Mouse (Mus musculus) thymus, postnatal 10 days (tissue): ENCODE measurements at regions not wholly inside any gene's neighbourhood (a gene's known extent, or its start where the extent isn't known, plus 50 kb on each side); places are given as distances from the start of the nearest gene placed in this dataset.

Experiments
- DNase-seq, 2 experiments: peaks; one replicate each; pipeline ENCODE4 v3.0.0; 2021; ENCODE audit warnings: low spot score in 2 of 2

DNA sequence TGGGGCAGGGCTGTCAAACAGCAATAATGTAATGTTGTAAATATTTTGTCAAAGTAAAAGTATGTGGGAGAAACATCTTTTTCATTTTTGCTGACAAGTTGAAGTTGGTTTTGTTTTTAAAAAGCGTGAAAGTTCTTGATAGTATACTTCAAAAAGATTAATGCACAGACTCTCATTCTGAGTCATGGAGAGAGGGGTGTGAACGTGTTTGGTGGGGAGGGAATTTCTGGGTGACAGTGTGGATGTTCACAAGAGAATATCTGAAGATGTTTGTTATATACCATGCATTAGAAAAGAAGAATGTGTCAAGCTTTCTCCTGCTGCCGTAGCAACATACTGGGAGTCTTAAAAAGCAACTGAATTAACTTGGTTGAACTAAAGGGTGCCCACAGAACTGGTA is 57.0 kb downstream of the Rps29 start:
- DNase-seq = no peak

DNA sequence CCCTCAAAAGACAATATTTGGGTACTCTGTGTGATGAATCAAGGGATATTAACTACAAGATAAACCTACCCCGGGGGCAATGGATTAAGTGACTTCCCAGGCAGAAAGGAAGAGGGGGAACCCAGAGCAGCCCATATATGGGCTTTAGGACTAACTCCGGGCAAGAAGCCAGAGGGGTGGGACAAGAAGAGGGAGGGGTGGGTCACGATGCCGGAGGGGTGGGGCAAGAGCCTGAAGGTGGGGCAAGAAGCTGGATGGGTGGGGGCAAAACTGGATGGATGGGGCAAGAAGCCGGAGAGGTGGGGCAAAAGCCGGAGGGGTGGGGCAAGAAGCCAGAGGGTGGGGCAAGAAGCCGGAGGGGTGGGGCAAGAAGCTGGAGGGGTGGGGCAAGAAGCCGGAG is 64.1 kb downstream of the Rps29 start:
- DNase-seq = no peak

DNA sequence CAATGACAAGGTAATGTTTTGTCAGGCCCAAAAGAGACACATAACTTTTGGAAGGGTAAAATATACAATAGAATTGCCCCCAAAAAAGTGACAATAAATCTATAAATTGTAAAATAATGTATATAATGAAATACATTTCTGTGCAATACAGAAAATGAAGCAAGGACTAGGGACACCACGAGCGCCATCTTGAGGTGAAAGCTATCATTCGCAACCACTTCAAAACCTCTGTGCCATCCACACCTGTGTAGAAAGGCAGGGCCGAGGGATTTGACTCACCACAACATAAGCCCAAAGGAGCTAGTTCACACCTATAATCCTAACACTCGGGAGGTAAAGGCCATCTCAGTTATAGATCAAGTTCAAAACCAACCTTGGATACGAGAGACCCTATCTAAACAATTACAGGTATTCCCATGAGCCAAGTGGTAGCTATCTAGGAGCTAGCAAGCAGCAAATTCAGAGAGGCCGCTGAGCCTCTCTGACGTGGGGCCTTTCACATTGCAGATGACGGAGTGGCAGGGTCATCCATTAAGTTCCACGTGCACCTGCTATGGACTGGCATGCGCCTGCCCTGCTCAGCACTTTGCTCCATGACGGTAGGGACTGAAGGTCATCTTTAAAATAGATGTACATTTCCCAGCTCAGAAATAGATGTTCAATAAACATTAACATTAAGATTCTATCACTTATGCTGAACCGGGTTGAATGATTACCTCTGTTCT is 65.8 kb downstream of the Rps29 start:
- peak in 1 of 2 experiments; percentile 6 for DNase-seq

GRCm38 (mm10) chr12:69087928-69088609 is 70.9 kb downstream of the Rps29 start:
- DNase-seq = peak in 1 of 2 experiments; percentile 30

DNA sequence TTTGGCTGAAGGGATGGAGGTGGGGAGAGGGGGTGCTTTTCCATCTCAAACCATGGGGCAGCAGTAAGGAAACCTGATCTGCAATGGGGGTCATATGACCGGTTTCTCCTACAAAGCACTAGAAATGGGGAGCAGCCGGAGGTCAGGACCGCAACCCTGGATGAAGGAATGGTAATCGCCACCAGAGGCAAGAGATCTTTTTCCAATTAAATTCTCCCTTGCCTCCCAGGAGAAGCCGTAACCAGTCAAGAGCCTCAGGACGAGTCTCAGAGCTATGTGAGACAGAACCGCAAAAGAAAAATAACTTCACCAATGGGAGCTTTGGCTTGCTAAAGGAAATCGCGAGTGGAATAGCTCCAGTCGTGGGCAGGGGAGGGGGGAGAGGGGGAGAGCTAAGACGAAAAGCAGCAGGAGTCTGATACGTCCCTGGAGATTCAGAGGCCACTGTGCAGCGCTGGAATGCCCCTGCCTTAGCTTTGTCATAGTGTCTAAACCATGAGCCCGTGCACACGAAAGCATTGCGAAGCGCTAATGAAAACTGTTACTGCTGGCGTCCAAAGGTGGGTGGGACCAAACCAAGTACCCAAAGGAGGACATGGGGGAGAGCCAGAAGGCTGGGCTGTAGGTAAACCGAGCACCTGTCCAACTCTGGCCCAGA is 73.3 kb downstream of the Rps29 start:
- DNase-seq = no peak

- DNase-seq = no peak
These were observed 74.3 kb downstream of the Rps29 start for GRCm38 (mm10) chr12:69084656-69085055.

DNA sequence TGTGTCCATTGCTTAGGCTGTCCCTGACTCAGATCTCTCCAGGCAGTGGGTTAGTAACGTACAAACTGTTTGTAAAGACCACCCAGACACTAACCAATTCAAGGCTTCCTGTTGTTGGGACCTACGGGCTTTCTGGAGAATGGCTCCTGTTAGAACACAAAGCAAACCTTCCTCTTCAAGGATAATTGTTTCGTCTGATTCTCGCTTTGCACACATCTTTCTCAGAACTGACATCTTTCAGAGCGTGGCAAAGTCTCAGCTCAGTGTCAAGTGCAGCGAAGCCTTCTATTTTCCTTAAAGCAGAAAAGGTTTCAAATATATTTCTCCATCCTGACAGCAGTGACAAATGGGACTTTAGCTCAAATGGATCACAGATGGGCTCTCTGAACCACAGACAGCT is 76.9 kb downstream of the Rps29 start:
- no peak for DNase-seq

GRCm38 (mm10) chr12:69039553-69039952 is 119.4 kb downstream of the Rps29 start:
- no peak for DNase-seq

DNA sequence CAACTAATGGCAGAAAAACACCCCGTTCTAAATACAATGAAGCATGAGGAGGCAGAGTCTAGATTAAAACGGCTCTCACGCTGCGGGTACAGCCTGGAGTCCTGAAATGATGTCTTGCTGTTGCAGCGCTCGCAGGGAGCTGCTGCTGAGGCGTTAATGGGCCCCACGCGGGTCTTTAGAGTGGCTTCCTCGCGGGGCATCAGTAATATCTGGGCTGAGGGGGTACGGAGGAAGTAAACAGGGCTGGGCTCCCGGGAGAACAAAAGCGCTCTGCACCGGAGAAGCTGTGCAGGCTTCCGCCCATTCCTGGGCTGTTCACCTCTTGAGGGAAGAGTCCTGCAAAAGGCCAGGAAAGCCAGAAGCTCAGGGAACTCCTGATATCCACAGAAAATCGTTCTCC is 135.4 kb downstream of the Rps29 start:
- no peak for DNase-seq

- no peak for DNase-seq
These were observed 142.2 kb downstream of the Rps29 start for GRCm38 (mm10) chr12:69016705-69017306.

- DNase-seq = no peak
These were observed 153.8 kb downstream of the Rps29 start for GRCm38 (mm10) chr12:69005141-69005540.

DNA sequence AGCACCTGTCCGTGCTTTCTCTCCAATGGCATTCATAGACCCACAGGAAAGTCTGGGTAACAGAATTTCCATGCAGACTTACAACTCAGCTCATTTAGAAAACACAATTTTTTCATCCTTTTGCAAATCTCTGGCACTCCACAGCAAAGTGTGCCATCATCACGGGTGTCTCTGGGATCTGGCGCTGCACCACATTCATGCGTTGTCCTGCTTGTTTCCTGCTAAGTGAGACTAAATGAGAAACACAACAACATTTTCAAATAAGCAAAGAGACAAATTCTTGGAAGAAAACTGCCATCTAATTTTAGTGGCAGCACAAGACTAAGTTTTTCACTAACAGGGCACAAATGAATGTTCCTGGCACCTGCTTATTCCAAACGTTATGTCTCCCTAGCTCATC is 156.9 kb downstream of the Rps29 start:
- DNase-seq = no peak

DNA sequence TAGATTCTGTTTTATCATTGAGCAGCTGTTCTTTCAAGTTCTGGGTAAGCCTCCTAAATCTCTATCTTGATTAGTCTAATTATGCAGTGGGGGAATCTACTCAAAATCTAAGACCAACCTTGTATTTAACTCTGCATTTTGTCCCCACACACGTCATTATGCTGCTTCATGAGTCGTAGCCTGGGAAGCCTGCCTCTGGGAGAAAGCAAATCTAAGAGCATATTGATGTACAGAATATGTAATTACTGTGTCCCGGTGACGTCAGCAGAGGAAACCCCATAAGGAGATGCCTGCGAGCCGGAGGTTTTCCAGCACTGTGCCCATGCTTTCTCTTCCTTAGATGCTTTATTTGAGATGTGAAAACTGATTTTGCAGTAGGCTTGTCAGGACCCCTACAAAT is 161.7 kb downstream of the Rps29 start:
- DNase-seq = no peak

DNA sequence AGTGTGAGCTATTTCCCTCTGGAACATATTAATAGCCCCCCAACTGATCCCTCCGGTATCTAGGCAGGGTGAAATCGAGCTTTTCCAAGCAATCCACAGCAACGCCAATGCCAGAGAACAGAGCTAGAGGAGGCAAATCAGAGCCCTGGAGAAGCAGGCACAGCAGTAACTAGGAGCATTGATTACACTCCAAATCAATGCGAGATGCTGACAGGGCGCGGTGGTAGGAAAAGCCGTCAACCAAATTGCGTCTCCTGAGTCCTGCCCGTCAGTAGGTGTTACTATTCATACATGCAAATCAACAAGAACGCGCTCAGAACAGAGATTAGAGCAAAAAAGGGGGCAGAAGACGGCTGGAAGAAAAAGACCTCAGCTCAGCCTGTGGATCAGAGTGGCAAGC is 162.2 kb downstream of the Rps29 start:
- DNase-seq = no peak

DNA sequence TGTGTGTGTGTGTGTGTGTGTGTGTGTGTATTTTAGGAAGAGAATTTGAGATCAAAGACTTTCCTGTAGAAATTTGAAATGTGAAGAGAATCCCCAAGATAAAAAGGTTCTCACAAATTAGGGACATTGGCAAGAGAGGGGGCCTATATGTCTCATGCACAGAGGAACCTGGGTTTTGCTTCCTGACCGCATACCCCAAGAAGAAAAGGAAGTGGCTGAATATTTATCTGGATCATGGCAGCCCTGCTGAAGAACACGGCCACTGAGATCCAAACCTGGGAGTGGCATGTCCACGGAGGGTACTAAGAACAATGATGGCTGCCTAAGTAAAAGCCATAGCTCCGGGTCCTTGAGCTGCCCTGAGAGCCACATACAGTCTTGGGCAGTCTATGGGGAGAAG is 178.3 kb downstream of the Rps29 start:
- DNase-seq = no peak

- no peak for DNase-seq
These were observed 178.8 kb downstream of the Rps29 start for GRCm38 (mm10) chr12:68980173-68980572.

- DNase-seq = no peak
These were observed 179.8 kb downstream of the Rps29 start for GRCm38 (mm10) chr12:68979232-68979631.

- no peak for DNase-seq
These were observed 181.7 kb downstream of the Rps29 start for GRCm38 (mm10) chr12:68977276-68977675.

DNA sequence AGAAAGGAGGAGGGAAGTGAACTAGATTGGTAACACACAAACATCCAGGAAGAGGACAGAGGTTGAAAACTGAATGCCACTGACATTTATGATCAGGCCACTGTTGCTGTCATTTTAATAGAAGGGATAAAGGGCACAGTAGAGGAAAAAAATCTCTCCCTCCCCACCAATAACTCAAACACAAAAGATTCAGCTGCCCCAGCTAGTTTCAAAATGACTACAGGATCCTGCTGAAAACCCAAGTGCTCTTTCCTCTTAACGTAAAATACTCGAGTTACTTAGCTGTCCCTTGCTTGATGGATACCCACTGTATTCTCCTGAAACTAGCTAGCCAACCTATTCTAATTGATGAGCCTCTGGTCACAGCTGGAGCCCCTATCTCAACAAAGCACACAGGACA is 211.7 kb downstream of the Rps29 start:
- no peak for DNase-seq

DNA sequence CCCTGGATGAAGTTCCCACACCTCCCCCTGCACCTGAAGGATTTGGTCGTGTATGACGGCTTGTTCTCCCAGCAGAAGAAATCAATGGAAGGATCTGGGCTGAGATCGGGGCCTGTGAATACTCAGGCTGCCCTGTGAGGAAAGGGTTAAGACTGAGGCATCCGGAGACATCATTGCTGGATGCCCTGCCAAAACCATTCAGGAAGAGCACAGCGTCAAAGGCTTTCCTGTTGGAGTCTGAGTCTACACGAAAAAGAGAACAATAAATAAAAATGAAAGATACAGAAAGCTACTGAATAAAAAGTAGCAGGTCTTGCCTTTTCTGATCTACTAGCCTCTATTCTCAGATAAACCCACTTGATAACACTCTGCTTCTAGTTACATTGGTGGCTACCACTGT is 248.4 kb downstream of the Rps29 start:
- DNase-seq = no peak

- no peak for DNase-seq
These were observed 254.2 kb downstream of the Rps29 start for GRCm38 (mm10) chr12:68904770-68905169.

DNA sequence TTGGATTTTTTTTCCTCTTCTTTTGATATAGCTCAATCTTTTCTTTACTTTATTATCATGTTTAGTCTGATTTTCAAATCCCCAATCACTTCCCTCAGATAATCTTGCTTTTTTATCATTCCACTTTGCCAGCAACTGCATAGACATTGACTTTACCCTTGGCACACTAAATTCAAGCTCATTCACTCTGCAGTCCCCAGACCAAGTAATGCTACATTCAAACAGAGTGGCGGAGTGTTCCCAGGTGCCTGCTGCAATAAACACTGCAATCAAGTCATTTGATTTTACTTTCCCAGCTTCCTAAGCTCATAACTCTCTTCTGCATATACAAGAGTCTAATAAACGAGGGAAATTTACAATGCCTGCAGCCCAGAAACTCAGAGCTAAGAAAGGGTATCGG is 269.8 kb downstream of the Rps29 start:
- DNase-seq = no peak

DNA sequence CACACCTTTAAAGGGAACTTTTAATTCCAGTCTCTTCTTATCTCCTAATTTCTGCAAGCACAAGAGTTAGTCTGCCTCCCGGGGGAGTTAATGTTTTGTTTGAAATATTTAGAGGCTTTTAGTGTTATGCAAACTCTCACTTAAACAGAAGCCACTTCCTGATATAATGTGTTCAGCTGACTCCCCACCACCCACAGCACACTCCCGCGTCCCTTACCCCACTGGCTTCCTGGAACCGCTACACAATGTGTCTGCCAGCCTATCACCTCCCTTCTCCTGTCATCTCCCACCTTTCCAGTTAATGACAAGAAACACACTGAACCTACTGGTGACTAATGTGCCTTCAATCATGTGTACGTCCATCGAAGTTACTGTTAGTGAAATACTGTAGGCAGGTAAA is 276.5 kb downstream of the Rps29 start:
- no peak for DNase-seq
